Mouse (Mus musculus): ENCODE measurements at regions not wholly inside any gene's neighbourhood (a gene's known extent, or its start where the extent isn't known, plus 50 kb on each side); places are given as distances from the start of the nearest gene placed in this dataset.

DNA sequence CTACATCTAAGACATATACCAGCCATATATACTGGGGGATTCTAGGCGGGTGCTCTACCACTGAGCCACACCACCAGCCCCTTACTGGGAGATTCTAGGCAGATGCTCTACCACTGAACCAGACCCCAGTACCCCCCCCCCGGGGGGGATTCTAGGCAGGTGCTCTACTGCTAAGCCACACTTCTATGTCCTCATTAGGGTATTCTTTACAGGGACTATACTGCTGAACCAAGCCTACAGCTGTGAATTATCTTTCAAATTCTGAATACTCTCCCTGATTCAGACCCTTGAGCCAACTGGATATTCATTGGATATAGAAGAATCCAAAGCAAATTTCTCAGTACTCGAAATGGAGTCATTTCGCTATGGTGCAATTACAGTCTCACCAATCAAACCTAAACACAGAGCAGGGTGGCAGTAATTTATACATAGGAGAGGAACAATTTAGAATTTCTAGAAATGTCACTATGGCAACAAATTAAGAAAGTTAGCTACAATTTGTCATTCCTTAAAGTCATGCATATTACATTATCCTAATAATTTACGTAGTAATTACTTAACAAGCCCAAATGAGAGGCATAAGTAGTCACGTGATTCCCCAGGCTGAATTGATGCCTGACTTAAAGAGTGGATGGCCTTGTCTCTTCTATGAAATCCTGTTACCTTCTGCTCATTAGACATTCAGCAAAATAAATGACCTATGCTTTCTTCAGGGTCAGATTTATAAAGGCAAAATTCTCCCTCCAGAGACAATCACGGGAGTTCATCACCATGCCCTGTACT, 436.8 kb upstream of the Castor2 start:
- no peak overlapping the region for H3K27ac ChIP-seq
- H3K9me3 ChIP-seq (replicated peaks; ENCODE audit: low read length), result no peaks in the 10 kb centered on the region
- no peaks in the 10 kb centered on the region for H3K27me3 ChIP-seq (ENCODE audit: insufficient read depth, low read length)
- H3K4me1 ChIP-seq (replicated peaks; ENCODE audit: insufficient read depth, low read length), result no peaks in the 10 kb centered on the region
- no peak overlapping the region for H3K4me2 ChIP-seq (ENCODE audit: low read length)
- no peak for DNase-seq (ENCODE audit: low spot score)
- no peak for TF ChIP-seq CTCF (IDR thresholded peaks at IDR 0.05; ENCODE audit: low read depth)
- ATAC-seq (replicated peaks; ENCODE audit: low FRiP score, low read depth), result no peak
- no peak overlapping the region for H3K9ac ChIP-seq (ENCODE audit: low read depth, low read length)
- no peaks in the 10 kb centered on the region for H3K36me3 ChIP-seq (ENCODE audit: insufficient read depth, low read length)
- no peak overlapping the region for H3K4me3 ChIP-seq (replicated peaks; ENCODE audit: low read depth, low read length)
- 86% methylated on average over 7 of the region's 7 CpGs for WGBS

DNA sequence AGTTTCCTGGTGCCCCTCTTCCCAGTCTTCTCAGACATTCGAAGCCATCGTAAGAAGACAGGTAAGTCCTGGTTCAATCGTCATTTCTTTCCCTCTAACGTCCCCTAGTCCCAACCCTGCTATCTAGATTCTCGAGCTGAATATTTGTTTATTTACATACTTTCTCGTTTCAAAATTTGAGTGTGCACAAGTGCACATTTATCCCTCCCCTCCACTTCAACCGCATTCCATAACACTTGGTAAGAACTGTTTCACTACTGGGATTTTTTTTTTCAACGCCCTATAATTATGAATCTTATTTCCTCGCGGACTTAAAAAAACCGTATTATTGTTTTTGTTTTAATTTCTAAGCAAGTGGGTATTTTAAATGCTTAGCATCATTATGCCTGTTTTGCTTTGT, 439.2 kb upstream of the Castor2 start:
- no peak overlapping the region for H3K27ac ChIP-seq
- ATAC-seq (replicated peaks; ENCODE audit: low FRiP score, low read depth), result no peak
- H3K9ac ChIP-seq (ENCODE audit: low read depth, low read length), result no peak overlapping the region
- no peaks in the 10 kb centered on the region for H3K36me3 ChIP-seq (ENCODE audit: insufficient read depth, low read length)
- H3K4me2 ChIP-seq (ENCODE audit: low read length), result no peak overlapping the region
- no peak for TF ChIP-seq CTCF (IDR thresholded peaks at IDR 0.05; ENCODE audit: low read depth)
- no peaks in the 10 kb centered on the region for H3K4me1 ChIP-seq (replicated peaks; ENCODE audit: insufficient read depth, low read length)
- no peak for DNase-seq (ENCODE audit: low spot score)
- 86% methylated on average over 11 of the region's 11 CpGs for WGBS
- H3K4me3 ChIP-seq (replicated peaks; ENCODE audit: low read depth, low read length), result no peak overlapping the region
- no peaks in the 10 kb centered on the region for H3K27me3 ChIP-seq (ENCODE audit: insufficient read depth, low read length)
- no peaks in the 10 kb centered on the region for H3K9me3 ChIP-seq (replicated peaks; ENCODE audit: low read length)

DNA sequence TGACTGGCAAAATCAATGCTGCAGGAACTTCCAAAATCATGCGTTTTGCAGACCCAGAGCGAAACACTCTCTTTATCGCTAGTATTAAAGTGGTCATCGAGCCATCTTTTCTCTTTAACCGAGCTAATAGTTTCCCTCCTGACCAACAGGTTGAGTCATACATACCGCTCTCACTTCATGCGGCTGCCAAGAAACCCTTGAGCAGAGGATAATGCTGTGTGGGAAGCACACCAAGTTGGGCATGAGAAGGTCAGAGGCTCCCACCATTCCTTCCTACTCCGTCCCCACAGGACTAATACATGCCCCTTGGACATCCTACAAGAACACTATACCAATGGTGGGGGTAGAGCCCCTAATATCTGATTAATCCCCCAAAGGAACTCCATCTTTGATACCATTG, 442.7 kb upstream of the Castor2 start:
- no peak overlapping the region for H3K9ac ChIP-seq (ENCODE audit: low read depth, low read length)
- no peak for TF ChIP-seq CTCF (IDR thresholded peaks at IDR 0.05; ENCODE audit: low read depth)
- H3K4me2 ChIP-seq (ENCODE audit: low read length), result no peak overlapping the region
- no peak overlapping the region for H3K4me3 ChIP-seq (replicated peaks; ENCODE audit: low read depth, low read length)
- no peaks in the 10 kb centered on the region for H3K36me3 ChIP-seq (ENCODE audit: insufficient read depth, low read length)
- H3K4me1 ChIP-seq (replicated peaks; ENCODE audit: insufficient read depth, low read length), result no peaks in the 10 kb centered on the region
- H3K27ac ChIP-seq, result no peak overlapping the region
- no peak for DNase-seq (ENCODE audit: low spot score)
- ATAC-seq (replicated peaks; ENCODE audit: low FRiP score, low read depth), result no peak
- WGBS, result 90% methylated on average over 8 of the region's 8 CpGs
- H3K9me3 ChIP-seq (replicated peaks; ENCODE audit: low read length), result no peaks in the 10 kb centered on the region
- no peaks in the 10 kb centered on the region for H3K27me3 ChIP-seq (ENCODE audit: insufficient read depth, low read length)

DNA sequence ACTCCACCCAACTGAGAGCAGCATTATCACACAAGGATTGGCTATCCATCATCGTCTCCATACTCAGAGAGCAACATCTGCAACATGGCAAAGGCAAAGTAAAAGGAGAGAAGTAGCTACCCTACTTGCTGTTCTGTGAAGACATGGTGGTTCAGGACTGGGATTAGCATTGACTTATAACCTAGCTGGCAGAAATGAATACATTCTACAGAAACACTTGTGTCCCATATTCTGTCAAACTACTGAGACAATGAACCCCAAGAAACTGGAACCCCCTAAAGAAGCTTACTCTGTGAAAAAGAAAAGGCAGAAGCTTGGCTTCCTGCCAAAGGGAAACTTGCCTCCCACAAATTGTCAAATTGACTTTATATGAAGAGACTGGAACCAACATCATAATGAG, 446.1 kb upstream of the Castor2 start:
- ATAC-seq (replicated peaks; ENCODE audit: low FRiP score, low read depth), result no peak

DNA sequence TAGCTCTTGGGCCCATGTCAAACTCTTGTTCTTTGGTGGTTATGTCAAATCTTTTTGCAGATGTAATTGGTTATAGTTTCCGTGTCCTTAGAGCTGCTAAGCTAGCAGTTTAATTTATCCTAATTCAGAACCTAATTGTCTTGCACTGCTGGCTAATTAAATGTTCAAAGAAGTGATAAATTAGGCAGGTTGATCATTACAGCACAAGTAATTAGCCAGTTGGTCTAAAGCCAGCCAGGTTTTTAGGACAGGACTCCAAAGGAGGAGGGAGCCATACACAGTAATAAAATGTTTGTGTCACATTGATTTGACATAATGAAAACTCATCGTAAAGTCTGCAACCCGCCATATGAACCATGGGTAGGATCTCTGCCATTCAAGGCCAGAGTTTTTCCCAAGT, 449.3 kb upstream of the Castor2 start:
- H3K27ac ChIP-seq, result no peak overlapping the region
- H3K9me3 ChIP-seq (replicated peaks; ENCODE audit: low read length), result no peaks in the 10 kb centered on the region
- no peaks in the 10 kb centered on the region for H3K36me3 ChIP-seq (ENCODE audit: insufficient read depth, low read length)
- H3K4me1 ChIP-seq (replicated peaks; ENCODE audit: insufficient read depth, low read length), result no peaks in the 10 kb centered on the region
- no peak overlapping the region for H3K4me2 ChIP-seq (ENCODE audit: low read length)
- 74% methylated on average over 3 of the region's 3 CpGs for WGBS
- no peak for ATAC-seq (replicated peaks; ENCODE audit: low FRiP score, low read depth)
- DNase-seq (ENCODE audit: low spot score), result no peak
- no peaks in the 10 kb centered on the region for H3K27me3 ChIP-seq (ENCODE audit: insufficient read depth, low read length)
- TF ChIP-seq CTCF (IDR thresholded peaks at IDR 0.05; ENCODE audit: low read depth), result no peak
- H3K9ac ChIP-seq (ENCODE audit: low read depth, low read length), result no peak overlapping the region
- no peak overlapping the region for H3K4me3 ChIP-seq (replicated peaks; ENCODE audit: low read depth, low read length)

More for the DNA sequence above, 446.1 kb upstream of the Castor2 start:
- DNase-seq (ENCODE audit: low spot score), result no peak
- Histone ChIP-seq H3K27ac (no peak overlapping the region), H3K36me3 (ENCODE audit: insufficient read depth, low read length) (no peaks in the 10 kb centered on the region), H3K9ac (ENCODE audit: low read depth, low read length) (no peak overlapping the region), H3K9me3 (replicated peaks; ENCODE audit: low read length) (no peaks in the 10 kb centered on the region), H3K4me2 (ENCODE audit: low read length) (no peak overlapping the region), H3K4me1 (replicated peaks; ENCODE audit: insufficient read depth, low read length) (no peaks in the 10 kb centered on the region), H3K4me3 (replicated peaks; ENCODE audit: low read depth, low read length) (no peak overlapping the region), H3K27me3 (ENCODE audit: insufficient read depth, low read length) (no peaks in the 10 kb centered on the region)
- TF ChIP-seq CTCF (IDR thresholded peaks at IDR 0.05; ENCODE audit: low read depth), result no peak
- 88% methylated on average over 1 of the region's 1 CpGs for WGBS

DNA sequence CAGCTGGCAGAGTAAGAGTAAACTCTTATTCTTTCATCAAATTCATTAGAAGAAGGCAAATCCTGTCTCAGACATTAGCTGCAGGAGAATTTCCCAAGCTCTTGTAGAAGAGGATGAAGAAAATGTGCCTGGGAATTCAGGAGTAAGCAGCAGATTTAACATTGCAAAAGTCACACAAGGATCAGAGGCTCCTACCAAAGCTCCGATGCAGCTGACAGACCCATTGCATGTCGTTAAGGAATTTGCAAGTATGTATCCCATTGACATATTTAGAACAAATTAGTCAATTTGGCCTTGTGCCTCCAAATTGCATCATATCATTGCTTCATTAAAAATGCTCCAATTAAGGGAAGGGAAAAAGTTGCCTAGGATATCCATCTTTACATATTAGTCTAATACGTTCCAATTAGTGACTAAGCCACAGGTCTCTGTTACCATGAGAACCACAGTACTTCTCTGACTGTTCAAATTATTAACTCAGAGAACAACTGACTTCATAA, 453.8 kb upstream of the Castor2 start:
- 92% methylated on average over 3 of the region's 3 CpGs for WGBS

More for the DNA sequence above, 453.8 kb upstream of the Castor2 start:
- H3K36me3 ChIP-seq (ENCODE audit: insufficient read depth, low read length), result no peaks in the 10 kb centered on the region
- H3K9ac ChIP-seq (ENCODE audit: low read depth, low read length), result no peak overlapping the region
- no peak overlapping the region for H3K27ac ChIP-seq
- H3K9me3 ChIP-seq (replicated peaks; ENCODE audit: low read length), result no peaks in the 10 kb centered on the region
- no peak for TF ChIP-seq CTCF (IDR thresholded peaks at IDR 0.05; ENCODE audit: low read depth)
- H3K4me3 ChIP-seq (replicated peaks; ENCODE audit: low read depth, low read length), result no peak overlapping the region
- ATAC-seq (replicated peaks; ENCODE audit: low FRiP score, low read depth), result no peak
- DNase-seq (ENCODE audit: low spot score), result no peak
- no peaks in the 10 kb centered on the region for H3K27me3 ChIP-seq (ENCODE audit: insufficient read depth, low read length)
- H3K4me1 ChIP-seq (replicated peaks; ENCODE audit: insufficient read depth, low read length), result no peaks in the 10 kb centered on the region
- H3K4me2 ChIP-seq (ENCODE audit: low read length), result no peak overlapping the region

All from kidney, postnatal 0 days (tissue).